Mouse (Mus musculus): ENCODE measurements around the gene Plb1. TPM values are rescaled to one million over a fixed set of nuclear protein-coding genes. Genes with fewer than 3 reads are reported as not detected.

Plb1 gene
- polyA plus RNA-seq, 1 experiment, result 1.9 TPM

- DNase-seq (ENCODE audit: low read depth), result no peak
Measured at GRCm38 (mm10) chr5:32245385-32245784, 12.9 kb downstream of the Plb1 start.

DNA sequence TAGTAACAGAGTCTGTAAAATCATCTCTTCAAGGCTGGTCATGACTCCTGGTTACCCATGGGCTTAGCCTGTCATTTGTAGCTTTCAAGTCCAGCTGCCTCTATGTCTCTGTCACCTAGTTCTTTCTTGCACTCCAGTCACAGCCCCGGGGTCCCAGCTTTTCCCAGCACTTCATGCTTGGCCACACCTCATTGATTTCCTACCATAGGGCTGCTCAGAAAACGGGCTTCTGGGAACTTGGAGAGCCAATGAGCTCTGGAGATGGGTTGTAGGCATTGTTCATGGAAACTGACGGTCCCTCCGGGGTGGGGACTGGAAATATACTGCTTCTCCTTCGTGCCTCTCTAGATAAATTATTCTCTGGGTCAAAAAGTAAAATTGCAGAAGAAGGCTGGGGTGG, 28.2 kb downstream of the Plb1 start:
- DNase-seq (ENCODE audit: low read depth), result no peak

GRCm38 (mm10) chr5:32261251-32261650, 28.7 kb downstream of the Plb1 start:
- DNase-seq (ENCODE audit: low read depth), result no peak

- DNase-seq (ENCODE audit: low read depth), result no peak
Measured at GRCm38 (mm10) chr5:32262534-32262933, 30.0 kb downstream of the Plb1 start.

GRCm38 (mm10) chr5:32272502-32272901, 40.0 kb downstream of the Plb1 start:
- no peak for DNase-seq (ENCODE audit: low read depth)

- no peak for DNase-seq (ENCODE audit: low read depth)
Measured at GRCm38 (mm10) chr5:32278000-32278694, 45.6 kb downstream of the Plb1 start.

- no peak for DNase-seq (ENCODE audit: low read depth)
Measured at GRCm38 (mm10) chr5:32280066-32280465, 47.6 kb downstream of the Plb1 start.

GRCm38 (mm10) chr5:32282345-32282744, 49.8 kb downstream of the Plb1 start:
- no peak for DNase-seq (ENCODE audit: low read depth)

- DNase-seq (ENCODE audit: low read depth), result peak; percentile 14
Measured at GRCm38 (mm10) chr5:32283457-32283856, 50.9 kb downstream of the Plb1 start.

- no peak for DNase-seq (ENCODE audit: low read depth)
Measured at GRCm38 (mm10) chr5:32286315-32286714, 53.8 kb downstream of the Plb1 start.

DNA sequence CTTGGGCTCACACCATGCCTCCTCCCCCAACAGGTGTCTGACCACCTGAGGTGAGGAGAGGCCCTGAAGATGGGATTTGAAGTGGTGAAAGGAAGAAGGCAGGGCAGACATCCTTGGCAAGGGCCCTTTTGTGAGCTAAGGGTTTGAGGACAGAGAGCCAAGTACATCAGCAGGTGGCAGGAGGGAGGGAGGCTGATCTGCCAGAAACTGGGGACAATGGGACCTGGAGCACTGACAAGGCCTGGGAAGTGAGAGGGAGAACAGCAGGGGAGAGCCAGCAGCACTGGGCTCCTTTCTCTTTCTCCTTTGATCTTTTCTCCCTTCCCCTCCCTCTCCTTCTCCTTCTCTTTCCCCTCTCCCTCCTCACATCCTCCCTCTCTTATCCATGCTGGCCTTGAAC, 55.5 kb downstream of the Plb1 start:
- DNase-seq (ENCODE audit: low read depth), result no peak

DNA sequence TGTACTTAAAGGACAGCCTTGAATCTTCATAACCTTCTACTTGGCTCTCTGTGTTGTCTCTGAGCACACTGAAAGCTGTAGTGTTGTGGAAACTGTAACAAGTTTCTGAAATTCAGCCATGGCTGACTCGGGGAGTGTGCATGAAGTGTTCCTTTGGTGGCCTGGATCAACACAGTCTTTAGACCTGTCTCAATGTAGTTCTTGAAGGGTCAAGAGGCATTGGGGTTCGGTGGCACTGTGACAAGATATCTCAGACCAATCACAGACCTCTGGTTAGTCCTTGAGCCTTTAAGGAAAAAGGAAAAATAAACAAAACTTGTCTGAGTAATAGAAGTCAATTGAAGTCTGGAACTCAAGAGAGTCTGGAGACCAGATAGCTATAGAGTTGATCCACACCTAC, 58.8 kb downstream of the Plb1 start:
- DNase-seq (ENCODE audit: low read depth), result no peak

DNA sequence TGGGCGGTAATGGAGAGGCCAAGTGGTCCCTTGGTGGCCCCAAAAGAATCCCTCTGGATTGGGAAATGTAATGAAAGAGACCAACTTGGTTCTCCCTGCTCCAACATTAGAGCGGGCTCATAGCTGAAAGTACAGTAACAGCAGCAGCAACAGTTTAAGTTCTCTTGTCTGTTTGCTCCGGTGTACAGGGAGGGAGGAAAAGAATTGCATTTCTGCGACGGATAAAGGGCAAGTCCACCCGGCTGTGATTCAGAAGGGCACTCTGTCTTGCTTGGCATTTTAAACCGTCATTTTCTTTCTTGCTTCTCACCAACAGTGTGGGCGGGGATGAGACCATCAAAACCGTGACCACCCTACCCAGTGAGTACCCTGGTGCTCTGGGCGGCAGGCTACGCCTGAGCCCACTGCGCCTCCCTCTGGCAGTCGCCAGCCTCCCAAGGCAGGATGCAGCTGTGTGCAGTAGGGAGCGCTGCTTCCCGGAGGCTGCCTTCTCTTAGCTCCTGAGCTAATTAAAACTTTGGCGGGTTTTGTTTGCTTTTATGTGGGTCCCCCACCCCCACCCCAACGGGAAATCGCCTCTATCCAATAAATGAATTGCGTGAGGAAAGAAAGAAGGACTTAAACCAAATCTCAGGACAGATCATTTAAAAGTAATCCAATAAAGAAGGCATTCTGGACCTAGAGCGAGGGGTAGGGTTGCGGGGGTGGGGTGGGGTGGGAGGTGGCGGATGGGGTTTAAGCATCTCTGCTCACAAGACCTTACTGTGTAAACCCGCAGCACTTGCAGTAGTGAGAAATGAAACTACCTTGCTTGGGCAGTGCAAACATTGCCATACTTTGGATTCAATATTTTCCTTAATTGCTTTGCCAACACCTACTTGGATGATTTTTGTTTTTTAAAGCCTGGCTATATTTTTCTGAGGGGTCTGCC, 70.7 kb downstream of the Plb1 start:
- no peak for DNase-seq (ENCODE audit: low read depth)

DNA sequence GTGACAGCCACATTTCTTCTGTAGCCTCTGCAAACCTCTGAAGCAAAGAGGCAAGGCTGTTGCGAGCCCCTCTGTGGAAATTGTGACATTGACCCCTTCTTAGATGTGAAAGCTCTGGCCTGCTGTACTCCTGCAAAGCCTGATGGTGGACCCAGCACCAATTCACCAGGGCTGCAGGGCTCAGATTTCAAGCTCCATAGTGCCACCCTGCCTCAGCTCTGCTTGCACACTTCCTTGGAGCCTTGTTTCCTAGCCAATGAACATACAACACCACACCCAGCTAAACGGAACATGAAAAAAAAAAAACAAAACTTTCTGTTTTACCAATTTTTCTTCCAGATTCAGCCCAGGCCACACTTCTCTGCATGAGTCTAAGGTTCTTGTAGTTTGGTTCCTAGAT, 74.6 kb downstream of the Plb1 start:
- no peak for DNase-seq (ENCODE audit: low read depth)

GRCm38 (mm10) chr5:32308647-32309046, 76.1 kb downstream of the Plb1 start:
- DNase-seq (ENCODE audit: low read depth), result no peak

DNA sequence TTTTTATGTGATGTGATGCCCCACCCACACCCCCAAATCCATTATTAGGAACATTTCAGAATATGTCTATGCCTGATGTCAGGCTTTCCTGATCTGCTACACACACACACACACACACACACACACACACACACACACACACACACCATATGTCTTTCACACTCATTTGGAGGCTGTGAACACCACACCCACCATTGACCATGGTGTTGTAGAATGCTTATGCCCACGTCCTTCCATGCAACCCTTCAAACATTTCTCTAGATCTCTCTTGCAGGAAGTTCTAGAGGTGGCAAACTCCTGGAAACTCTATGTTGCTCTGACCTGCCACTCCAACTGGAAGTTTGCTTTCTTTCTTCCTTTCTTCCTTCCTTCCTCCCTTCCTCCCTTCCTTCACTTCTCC, 77.2 kb downstream of the Plb1 start:
- DNase-seq (ENCODE audit: low read depth), result no peak

- DNase-seq (ENCODE audit: low read depth), result no peak
Measured at GRCm38 (mm10) chr5:32310802-32311201, 78.3 kb downstream of the Plb1 start.

- DNase-seq (ENCODE audit: low read depth), result no peak
Measured at GRCm38 (mm10) chr5:32311589-32312166, 79.2 kb downstream of the Plb1 start.

DNA sequence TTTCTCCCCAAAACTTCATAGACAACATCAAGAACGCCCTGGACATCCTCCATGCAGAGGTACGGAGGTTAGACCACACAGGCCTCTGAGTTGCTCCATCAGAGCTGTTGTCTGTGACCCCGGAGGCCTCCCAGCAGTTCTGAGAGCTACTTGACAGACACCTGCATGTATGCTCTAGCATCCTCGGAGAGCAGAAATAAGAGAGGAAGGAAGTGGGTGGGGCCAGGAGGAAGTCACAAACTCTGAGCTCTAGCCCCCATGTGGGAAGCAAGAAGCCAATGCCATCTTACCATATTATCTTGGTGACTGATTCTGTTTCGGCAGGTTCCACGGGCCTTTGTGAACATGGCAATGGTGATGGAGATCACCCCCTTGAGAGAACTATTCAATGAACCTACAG, 81.2 kb downstream of the Plb1 start:
- DNase-seq (ENCODE audit: low read depth), result no peak

DNA sequence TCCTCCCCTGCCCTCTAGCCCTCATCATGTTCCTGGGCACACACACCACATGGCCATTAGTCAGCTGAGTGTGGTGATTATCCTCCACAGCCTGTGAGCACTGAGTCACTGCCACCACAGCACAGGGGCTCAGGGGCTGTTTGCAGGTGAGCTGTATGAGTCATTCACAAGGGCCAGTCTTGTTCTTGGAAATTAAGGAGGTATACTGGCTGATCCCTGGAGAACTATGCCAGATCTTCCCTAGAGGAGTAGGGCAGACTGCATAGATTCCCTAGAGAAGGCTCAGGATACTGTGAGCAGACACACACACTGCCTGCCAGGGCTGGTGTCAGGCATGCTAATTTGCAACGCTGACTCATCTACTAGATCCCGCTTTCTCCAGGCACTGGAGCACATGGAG, 82.2 kb downstream of the Plb1 start:
- DNase-seq (ENCODE audit: low read depth), result no peak

- no peak for DNase-seq (ENCODE audit: low read depth)
Measured at GRCm38 (mm10) chr5:32322146-32322811, 89.8 kb downstream of the Plb1 start.

DNA sequence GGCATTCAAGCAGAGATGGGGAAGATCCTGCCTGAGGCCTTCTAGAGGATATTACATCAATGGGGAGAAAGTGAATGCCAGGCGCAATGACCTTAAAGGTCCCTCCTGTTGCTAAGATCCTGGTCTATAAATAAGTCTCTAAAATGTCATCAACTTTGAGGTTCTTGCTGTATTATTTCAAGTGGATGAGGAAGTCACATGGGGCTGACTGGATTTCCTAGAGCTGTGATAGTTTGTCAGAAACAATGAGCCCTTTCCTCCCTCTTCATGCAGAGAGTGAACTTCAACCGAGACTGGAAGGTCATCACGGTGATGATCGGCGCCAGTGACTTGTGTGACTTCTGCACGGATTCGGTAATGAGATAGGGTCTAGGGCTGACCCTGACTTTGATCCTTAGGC, 95.6 kb downstream of the Plb1 start:
- DNase-seq (ENCODE audit: low read depth), result no peak
